Mouse (Mus musculus) kidney, postnatal 10 days (tissue): ENCODE results near the gene Gm21861.
"Not testable (repeated sequence)": the region's sequence is repeated elsewhere in the genome, so short reads cannot be mapped to it uniquely, and the experiment has no call there.

Source experiments
- DNase-seq: peaks from one replicate; pipeline ENCODE4 v3.0.0; 2021; ENCODE audit warnings: mixed read lengths

The Gm21861 gene

DNA sequence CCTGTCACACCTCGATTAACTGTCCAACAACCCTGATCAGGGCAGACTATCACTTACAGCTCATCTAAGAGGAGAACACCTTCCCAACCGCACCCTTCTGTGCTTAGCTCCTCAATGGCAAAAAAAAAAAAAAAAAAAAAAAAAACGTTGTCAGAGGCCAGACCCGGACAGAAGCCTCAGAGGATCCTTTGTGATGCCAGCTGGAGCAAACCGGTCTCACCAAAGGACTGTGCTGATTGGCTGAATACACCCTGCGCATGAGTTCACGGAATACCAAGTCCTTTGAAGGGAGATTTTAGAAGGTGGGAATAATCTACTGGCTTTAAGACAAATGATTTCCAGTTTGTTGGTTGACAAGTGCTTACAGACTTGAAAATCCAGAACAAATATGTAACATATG is at the start of gene Gm21861:
Gene Gm21861 (minus strand): TSS at position 101 of the 400 bp plus-strand sequence.
- not testable (repeated sequence) for DNase-seq
